Mouse (Mus musculus): ENCODE measurements around the gene Enam. TPM values are rescaled to one million over a fixed set of nuclear protein-coding genes. Genes with fewer than 3 reads are reported as not detected.
A peak's percentile ranks its signal among the peaks of the same experiment; 100 is the strongest.

Enam gene
- total RNA-seq, 1 experiment = not detected

DNA sequence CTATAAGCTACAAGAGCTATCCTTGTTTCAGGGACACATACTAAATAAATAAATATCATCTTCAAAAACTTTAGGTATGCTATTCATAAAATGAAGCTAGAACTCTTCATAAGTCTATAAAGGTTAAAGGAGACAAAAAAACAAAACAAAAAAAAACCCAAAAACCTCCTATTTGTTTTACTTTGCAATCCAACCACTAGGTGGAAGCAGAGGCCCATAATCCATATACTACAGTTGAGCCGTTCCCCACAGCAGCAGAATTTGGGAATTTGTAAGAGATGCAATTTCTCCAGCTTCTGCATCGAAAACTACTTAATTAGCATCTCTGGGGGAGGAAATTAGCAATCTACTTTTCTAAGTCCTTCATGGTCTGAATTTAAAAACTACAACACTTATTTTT lies 31.5 kb downstream of the Enam start:
- Histone ChIP-seq H3K9ac (ENCODE audit: insufficient read depth, low read depth, low read length, poor library complexity, severe bottlenecking) (no peak overlapping the region), H3K27ac (ENCODE audit: insufficient read depth, low read depth, low read length, poor library complexity, severe bottlenecking) (no peak overlapping the region), H3K36me3 (ENCODE audit: control insufficient read depth, insufficient read depth, low read length, poor library complexity, severe bottlenecking) (no peaks in the 10 kb centered on the region), H3K9me3 (ENCODE audit: control insufficient read depth, insufficient read depth, low read depth, low read length) (no peaks in the 10 kb centered on the region), H3K4me3 (ENCODE audit: insufficient read depth in 1 of 2, low read depth in 1 of 2, low read length in 2 of 2, poor library complexity in 1 of 2, severe bottlenecking in 1 of 2) (no peak overlapping the region), H3K4me1 (ENCODE audit: control insufficient read depth in 2 of 2, insufficient read depth in 2 of 2, low read length in 2 of 2, poor library complexity in 1 of 2) (no peaks in the 10 kb centered on the region)
- peak; percentile 73; the same call in 1 of the 2 replicates for TF ChIP-seq ZC3H11A (IDR thresholded peaks at IDR 0.05; ENCODE audit: borderline replicate concordance, low read depth, low read length)
- TF ChIP-seq CHD2 (IDR thresholded peaks at IDR 0.05; ENCODE audit: low read depth, low read length) = no peak
- TF ChIP-seq ZNF384 (IDR thresholded peaks at IDR 0.05; ENCODE audit: low read depth, low read length) = peak; percentile 70
- TF ChIP-seq MAFK (IDR thresholded peaks at IDR 0.05; ENCODE audit: insufficient read depth, low read depth, low read length) = no peak
- no peak for TF ChIP-seq HCFC1 (IDR thresholded peaks at IDR 0.05; ENCODE audit: borderline replicate concordance, insufficient read depth, low read length)
- peak; percentile 43 for DNase-seq (ENCODE audit: low read depth, low spot score)
- in situ Hi-C loops (cut with MboI; ENCODE audit: low sequenced_read_pairs in 2 of 2, unreplicated experiment in 2 of 2) = no loop called here

DNA sequence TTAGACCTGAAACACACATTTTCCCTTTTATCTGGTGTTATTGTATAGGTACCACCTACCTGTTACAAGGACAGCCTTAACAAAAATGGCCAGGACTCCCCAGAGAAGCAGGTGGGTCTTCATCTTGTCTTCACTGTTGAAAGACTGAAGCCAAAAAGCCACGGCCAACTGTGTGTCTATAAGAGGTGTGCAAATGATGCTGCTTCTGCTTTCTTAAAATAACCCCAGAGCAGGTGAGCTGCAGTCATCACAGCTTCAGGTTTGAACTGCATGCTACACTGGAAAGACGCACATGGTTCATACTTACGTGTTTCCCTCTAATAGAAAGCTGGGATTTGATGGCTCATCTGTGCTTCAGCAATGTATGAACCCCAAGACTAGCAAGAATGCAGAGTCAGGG lies 39.9 kb downstream of the Enam start, which contains the start of gene Jchain:
TSS of gene Jchain (minus strand) at position 235 of the 400 bp plus-strand sequence.
- Histone ChIP-seq H3K9me3 (ENCODE audit: control insufficient read depth, insufficient read depth, low read depth, low read length) (no peaks in the 10 kb centered on the region), H3K27ac (ENCODE audit: insufficient read depth, low read depth, low read length, poor library complexity, severe bottlenecking) (no peak within 1 kb of the TSS), H3K9ac (ENCODE audit: insufficient read depth, low read depth, low read length, poor library complexity, severe bottlenecking) (no peak within 1 kb of the TSS), H3K36me3 (ENCODE audit: control insufficient read depth, insufficient read depth, low read length, poor library complexity, severe bottlenecking) (no peaks in the 10 kb centered on the region), H3K4me3 (ENCODE audit: insufficient read depth in 1 of 2, low read depth in 1 of 2, low read length in 2 of 2, poor library complexity in 1 of 2, severe bottlenecking in 1 of 2) (no peak within 1 kb of the TSS), H3K4me1 (ENCODE audit: control insufficient read depth in 2 of 2, insufficient read depth in 2 of 2, low read length in 2 of 2, poor library complexity in 1 of 2) (no peaks in the 10 kb centered on the region)
- TF ChIP-seq CHD2 (IDR thresholded peaks at IDR 0.05; ENCODE audit: low read depth, low read length) (no peak), MAFK (IDR thresholded peaks at IDR 0.05; ENCODE audit: insufficient read depth, low read depth, low read length) (no peak), ZC3H11A (IDR thresholded peaks at IDR 0.05; ENCODE audit: borderline replicate concordance, low read depth, low read length) (no peak), ZNF384 (IDR thresholded peaks at IDR 0.05; ENCODE audit: low read depth, low read length) (no peak), HCFC1 (IDR thresholded peaks at IDR 0.05; ENCODE audit: borderline replicate concordance, insufficient read depth, low read length) (no peak)
- DNase-seq (ENCODE audit: low read depth, low spot score) = no peak
- in situ Hi-C loops (cut with MboI; ENCODE audit: low sequenced_read_pairs in 2 of 2, unreplicated experiment in 2 of 2) = no loop called here

DNA sequence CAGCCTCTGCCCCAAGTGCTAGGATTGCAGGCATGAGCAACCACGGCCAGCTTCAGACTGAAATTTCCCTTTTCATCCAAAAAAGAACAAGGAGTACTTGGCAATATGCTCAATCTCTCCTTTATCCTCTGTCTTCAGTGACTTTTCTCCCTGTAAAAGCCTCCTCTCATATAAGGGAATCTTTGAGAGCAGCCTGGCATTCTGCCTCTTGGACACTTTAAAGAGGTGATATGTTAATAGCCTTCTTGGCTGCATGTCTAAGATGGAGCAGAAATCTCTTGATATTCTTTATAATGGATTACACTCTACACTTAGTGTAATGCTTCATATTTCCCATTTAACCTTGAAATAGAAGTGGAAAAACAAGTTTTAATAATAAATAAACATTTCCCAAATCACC lies 43.1 kb downstream of the Enam start:
- no peak overlapping the region for H3K9ac ChIP-seq (ENCODE audit: insufficient read depth, low read depth, low read length, poor library complexity, severe bottlenecking)
- H3K4me3 ChIP-seq (ENCODE audit: insufficient read depth in 1 of 2, low read depth in 1 of 2, low read length in 2 of 2, poor library complexity in 1 of 2, severe bottlenecking in 1 of 2) = no peak overlapping the region
- TF ChIP-seq ZNF384 (IDR thresholded peaks at IDR 0.05; ENCODE audit: low read depth, low read length) (no peak), HCFC1 (IDR thresholded peaks at IDR 0.05; ENCODE audit: borderline replicate concordance, insufficient read depth, low read length) (no peak), MAFK (IDR thresholded peaks at IDR 0.05; ENCODE audit: insufficient read depth, low read depth, low read length) (no peak), ZC3H11A (IDR thresholded peaks at IDR 0.05; ENCODE audit: borderline replicate concordance, low read depth, low read length) (no peak), CHD2 (IDR thresholded peaks at IDR 0.05; ENCODE audit: low read depth, low read length) (no peak)
- no peaks in the 10 kb centered on the region for H3K9me3 ChIP-seq (ENCODE audit: control insufficient read depth, insufficient read depth, low read depth, low read length)
- in situ Hi-C loops (cut with MboI; ENCODE audit: low sequenced_read_pairs in 2 of 2, unreplicated experiment in 2 of 2) = no loop called here
- no peaks in the 10 kb centered on the region for H3K4me1 ChIP-seq (ENCODE audit: control insufficient read depth in 2 of 2, insufficient read depth in 2 of 2, low read length in 2 of 2, poor library complexity in 1 of 2)
- no peak for DNase-seq (ENCODE audit: low read depth, low spot score)
- no peaks in the 10 kb centered on the region for H3K36me3 ChIP-seq (ENCODE audit: control insufficient read depth, insufficient read depth, low read length, poor library complexity, severe bottlenecking)
- H3K27ac ChIP-seq (ENCODE audit: insufficient read depth, low read depth, low read length, poor library complexity, severe bottlenecking) = no peak overlapping the region

DNA sequence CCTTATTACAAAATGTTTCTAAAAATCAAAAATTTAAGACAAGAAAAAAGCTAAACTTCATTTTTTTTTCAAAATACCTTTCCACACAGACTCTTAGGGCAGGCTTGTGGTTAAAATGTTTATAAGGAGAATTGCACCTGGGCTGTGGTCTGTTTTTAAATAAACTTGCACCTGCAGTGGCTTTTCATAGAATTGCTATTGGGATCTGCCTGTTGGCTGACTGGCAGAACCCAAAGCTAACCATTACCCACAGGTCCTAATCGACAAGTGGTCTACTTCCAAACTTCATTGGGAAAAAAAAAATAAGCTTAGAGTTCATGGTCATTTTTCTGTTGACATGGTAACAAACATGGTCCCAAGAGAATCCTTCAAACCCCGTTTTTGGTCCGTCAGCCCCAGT lies 46.9 kb downstream of the Enam start:
- Histone ChIP-seq H3K9me3 (ENCODE audit: control insufficient read depth, insufficient read depth, low read depth, low read length) (no peaks in the 10 kb centered on the region), H3K9ac (ENCODE audit: insufficient read depth, low read depth, low read length, poor library complexity, severe bottlenecking) (no peak overlapping the region), H3K27ac (ENCODE audit: insufficient read depth, low read depth, low read length, poor library complexity, severe bottlenecking) (no peak overlapping the region), H3K36me3 (ENCODE audit: control insufficient read depth, insufficient read depth, low read length, poor library complexity, severe bottlenecking) (no peaks in the 10 kb centered on the region), H3K4me3 (ENCODE audit: insufficient read depth in 1 of 2, low read depth in 1 of 2, low read length in 2 of 2, poor library complexity in 1 of 2, severe bottlenecking in 1 of 2) (no peak overlapping the region), H3K4me1 (ENCODE audit: control insufficient read depth in 2 of 2, insufficient read depth in 2 of 2, low read length in 2 of 2, poor library complexity in 1 of 2) (no peaks in the 10 kb centered on the region)
- no peak for DNase-seq (ENCODE audit: low read depth, low spot score)
- in situ Hi-C loops (cut with MboI; ENCODE audit: low sequenced_read_pairs in 2 of 2, unreplicated experiment in 2 of 2) = no loop called here
- no peak for TF ChIP-seq CHD2 (IDR thresholded peaks at IDR 0.05; ENCODE audit: low read depth, low read length)
- no peak for TF ChIP-seq MAFK (IDR thresholded peaks at IDR 0.05; ENCODE audit: insufficient read depth, low read depth, low read length)
- TF ChIP-seq ZC3H11A (IDR thresholded peaks at IDR 0.05; ENCODE audit: borderline replicate concordance, low read depth, low read length) = no peak
- TF ChIP-seq HCFC1 (IDR thresholded peaks at IDR 0.05; ENCODE audit: borderline replicate concordance, insufficient read depth, low read length) = no peak
- TF ChIP-seq ZNF384 (IDR thresholded peaks at IDR 0.05; ENCODE audit: low read depth, low read length) = no peak

DNA sequence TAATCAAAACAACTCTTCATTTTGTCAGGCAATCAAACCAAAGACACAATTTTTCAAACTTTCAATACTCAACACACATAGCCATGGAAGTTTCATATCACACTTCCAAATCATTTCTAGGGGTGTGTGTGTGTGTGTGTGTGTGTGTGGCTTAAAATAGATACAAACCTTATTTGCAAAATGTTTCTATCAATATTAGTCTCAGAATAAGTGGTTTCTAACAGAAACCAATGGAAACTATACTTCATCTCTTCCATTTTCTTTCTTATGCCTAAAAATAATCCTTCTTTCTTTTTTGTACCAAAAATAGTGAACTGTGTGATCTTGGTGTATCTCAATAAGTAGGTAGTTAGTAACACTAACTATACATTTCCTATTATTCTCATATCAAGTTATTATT lies 53.1 kb downstream of the Enam start:
- no peaks in the 10 kb centered on the region for H3K36me3 ChIP-seq (ENCODE audit: control insufficient read depth, insufficient read depth, low read length, poor library complexity, severe bottlenecking)
- no peaks in the 10 kb centered on the region for H3K9me3 ChIP-seq (ENCODE audit: control insufficient read depth, insufficient read depth, low read depth, low read length)
- in situ Hi-C loops (cut with MboI; ENCODE audit: low sequenced_read_pairs in 2 of 2, unreplicated experiment in 2 of 2) = no loop called here
- H3K4me3 ChIP-seq (ENCODE audit: insufficient read depth in 1 of 2, low read depth in 1 of 2, low read length in 2 of 2, poor library complexity in 1 of 2, severe bottlenecking in 1 of 2) = no peak overlapping the region
- no peak for DNase-seq (ENCODE audit: low read depth, low spot score)
- H3K9ac ChIP-seq (ENCODE audit: insufficient read depth, low read depth, low read length, poor library complexity, severe bottlenecking) = no peak overlapping the region
- no peaks in the 10 kb centered on the region for H3K4me1 ChIP-seq (ENCODE audit: control insufficient read depth in 2 of 2, insufficient read depth in 2 of 2, low read length in 2 of 2, poor library complexity in 1 of 2)
- TF ChIP-seq ZNF384 (IDR thresholded peaks at IDR 0.05; ENCODE audit: low read depth, low read length) (no peak), ZC3H11A (IDR thresholded peaks at IDR 0.05; ENCODE audit: borderline replicate concordance, low read depth, low read length) (no peak), MAFK (IDR thresholded peaks at IDR 0.05; ENCODE audit: insufficient read depth, low read depth, low read length) (no peak), HCFC1 (IDR thresholded peaks at IDR 0.05; ENCODE audit: borderline replicate concordance, insufficient read depth, low read length) (no peak), CHD2 (IDR thresholded peaks at IDR 0.05; ENCODE audit: low read depth, low read length) (no peak)
- no peak overlapping the region for H3K27ac ChIP-seq (ENCODE audit: insufficient read depth, low read depth, low read length, poor library complexity, severe bottlenecking)
